Mouse (Mus musculus) gastrocnemius, postnatal 36 days (tissue): Measurements from ENCODE around the gene Etnk2. TPM values are rescaled to one million over a fixed set of nuclear protein-coding genes. Genes with fewer than 3 reads are reported as not detected.
A peak's percentile ranks its signal among the peaks of the same experiment; 100 is the strongest.

Experiments used
- DNase-seq, 2 experiments: peaks; one replicate each; pipeline ENCODE4 v3.0.0; 2022
- intact Hi-C: fragments of 180-260 bp; cut with DNase I; formaldehyde crosslinking; loops from one replicate; pipeline ENCODE4 v1.15.1; 2025
- total RNA-seq, 2 experiments: library from RNA; stranded (reverse); gene quantifications; 2 replicates each; pipeline ENCODE4 v1.2.3; 2021

Etnk2 gene
- total RNA-seq, 2 experiments from 2014 or later, result 0.18 TPM; not detected in 1

GRCm38 (mm10) chr1:133379254-133379985 lies 16.0 kb downstream of the Etnk2 start:
- intact Hi-C loops, result no loop called here
- no peak for DNase-seq

GRCm38 (mm10) chr1:133379986-133380320 lies 16.6 kb downstream of the Etnk2 start:
- intact Hi-C loops, result loop anchor here (2.0 to 10.0 kb wide), 2 partner anchors 231 to 335 kb away; partner anchors contain the start of gene Snrpe
- no peak for DNase-seq

GRCm38 (mm10) chr1:133380347-133381065 lies 17.1 kb downstream of the Etnk2 start:
- intact Hi-C loops, result loop anchor here (2.0 to 10.0 kb wide), 2 partner anchors 230 to 334 kb away; partner anchors contain the start of gene Snrpe
- DNase-seq, result no peak

GRCm38 (mm10) chr1:133382008-133382407 lies 18.6 kb downstream of the Etnk2 start:
- intact Hi-C loops, result loop anchor here (10.0 kb wide), 1 partner anchor 333 kb away; no protein-coding TSS in a partner anchor
- no peak for DNase-seq

- intact Hi-C loops, result loop anchor here (10.0 kb wide), 1 partner anchor 332 kb away; no protein-coding TSS in a partner anchor
- no peak for DNase-seq
Measured at GRCm38 (mm10) chr1:133382552-133383155, 19.3 kb downstream of the Etnk2 start.

GRCm38 (mm10) chr1:133383157-133383783 lies 19.9 kb downstream of the Etnk2 start:
- DNase-seq, result no peak
- intact Hi-C loops, result loop anchor here (10.0 kb wide), 1 partner anchor 332 kb away; no protein-coding TSS in a partner anchor

GRCm38 (mm10) chr1:133385506-133385905 lies 22.1 kb downstream of the Etnk2 start:
- peak; percentile 64 to 65 for DNase-seq
- intact Hi-C loops, result loop anchor here (10.0 kb wide), 1 partner anchor 329 kb away; no protein-coding TSS in a partner anchor

GRCm38 (mm10) chr1:133386209-133386608 lies 22.8 kb downstream of the Etnk2 start:
- intact Hi-C loops, result loop anchor here (10.0 kb wide), 1 partner anchor 329 kb away; no protein-coding TSS in a partner anchor
- DNase-seq, result no peak

- intact Hi-C loops, result loop anchor here (10.0 kb wide), 1 partner anchor 327 kb away; no protein-coding TSS in a partner anchor
- DNase-seq, result no peak
Measured at GRCm38 (mm10) chr1:133387539-133388268, 24.3 kb downstream of the Etnk2 start.

- intact Hi-C loops, result no loop called here
Measured at GRCm38 (mm10) chr1:133394702-133395101, 31.3 kb downstream of the Etnk2 start.

GRCm38 (mm10) chr1:133396693-133397092 lies 33.3 kb downstream of the Etnk2 start:
- no peak for DNase-seq
- intact Hi-C loops, result no loop called here

More at GRCm38 (mm10) chr1:133394702-133395101, 31.3 kb downstream of the Etnk2 start:
- no peak for DNase-seq

GRCm38 (mm10) chr1:133397094-133397482 lies 33.7 kb downstream of the Etnk2 start:
- intact Hi-C loops, result no loop called here
- DNase-seq, result no peak

- intact Hi-C loops, result no loop called here
- no peak for DNase-seq
Measured at GRCm38 (mm10) chr1:133397483-133398237, 34.3 kb downstream of the Etnk2 start.

- intact Hi-C loops, result no loop called here
- DNase-seq, result no peak
Measured at GRCm38 (mm10) chr1:133400014-133400725, 36.8 kb downstream of the Etnk2 start.

GRCm38 (mm10) chr1:133404005-133404404 lies 40.6 kb downstream of the Etnk2 start:
- intact Hi-C loops, result no loop called here
- no peak for DNase-seq

GRCm38 (mm10) chr1:133406614-133407013 lies 43.2 kb downstream of the Etnk2 start:
- DNase-seq, result no peak
- intact Hi-C loops, result no loop called here

GRCm38 (mm10) chr1:133407436-133407835 lies 44.1 kb downstream of the Etnk2 start:
- DNase-seq, result no peak
- intact Hi-C loops, result no loop called here

GRCm38 (mm10) chr1:133408321-133408720 lies 44.9 kb downstream of the Etnk2 start:
- intact Hi-C loops, result no loop called here
- DNase-seq, result no peak
